Mouse (Mus musculus): Measurements from ENCODE around the gene Ston1.

DNA sequence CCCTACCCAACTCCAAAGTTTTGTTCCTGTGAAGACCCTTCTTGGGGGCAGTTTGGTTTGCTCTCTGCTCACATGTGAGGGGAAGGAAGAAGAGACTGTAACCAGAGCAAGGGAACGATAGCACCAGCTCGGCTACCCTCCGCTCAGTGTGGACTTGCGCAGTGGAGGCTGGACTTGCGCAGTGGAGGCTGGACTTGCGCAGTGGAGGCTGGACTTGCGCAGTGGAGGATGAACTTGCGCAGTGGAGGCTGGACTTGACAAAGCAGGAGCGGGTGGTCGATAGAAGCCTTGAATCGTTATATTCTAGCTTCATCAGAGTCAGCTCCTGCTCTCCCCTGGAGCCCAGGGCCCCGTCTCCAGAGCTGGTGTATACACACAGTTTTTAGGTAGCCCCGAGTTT, 27.9 kb downstream of the Ston1 start:
- TF ChIP-seq CTCF (IDR thresholded peaks at IDR 0.05; ENCODE audit: borderline replicate concordance, control insufficient read depth, extremely low read depth, insufficient read depth, low read length, poor library complexity) (no peak), POLR2A (IDR thresholded peaks at IDR 0.05; ENCODE audit: control insufficient read depth, extremely low read depth, insufficient read depth, low read length, poor library complexity) (no peak)
